Mouse (Mus musculus): ENCODE measurements around the gene Rpusd2.
"Not testable (repeated sequence)": the region's sequence is repeated elsewhere in the genome, so short reads cannot be mapped to it uniquely, and the experiment has no call there.

The Rpusd2 gene

DNA sequence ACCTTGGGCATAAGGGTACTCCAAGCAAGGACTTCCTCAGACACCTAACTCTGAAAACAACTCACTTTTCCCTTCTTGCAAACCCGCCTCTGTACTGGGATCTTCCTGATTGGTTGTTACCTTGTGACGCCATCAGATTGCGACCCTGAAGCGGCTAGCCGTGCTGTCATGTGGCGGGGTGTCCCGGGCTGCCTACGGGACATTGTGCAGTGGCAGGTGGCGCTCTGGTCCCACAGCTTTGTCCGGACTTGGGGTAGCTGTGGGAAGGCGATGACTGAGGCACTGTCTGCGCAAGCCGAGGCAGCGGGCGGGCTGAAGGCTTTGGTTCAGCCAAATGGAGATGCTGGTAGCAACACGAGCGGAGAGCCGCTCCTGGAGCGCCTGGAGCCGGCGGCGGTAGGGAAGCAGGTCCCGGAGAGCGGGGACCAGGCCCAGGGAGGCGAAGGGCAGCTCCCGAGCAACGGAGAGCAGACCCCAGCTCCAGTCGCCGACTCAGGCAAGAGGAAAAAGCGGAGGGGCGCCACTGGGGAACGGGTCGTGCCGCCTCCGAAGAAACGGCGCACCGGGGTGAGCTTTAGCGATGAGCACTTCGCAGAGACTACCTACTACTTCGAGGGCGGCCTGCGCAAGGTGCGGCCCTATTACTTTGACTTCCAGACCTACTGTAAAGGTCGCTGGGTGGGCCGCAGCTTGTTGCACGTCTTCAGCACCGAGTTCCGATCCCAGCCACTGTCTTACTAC lies at the start of gene Rpusd2:
Rpusd2 (plus strand) TSS at position 135 of the 741 bp plus-strand sequence.
- peak; percentile 96 for DNase-seq (ENCODE audit: extremely low spot score)

DNA sequence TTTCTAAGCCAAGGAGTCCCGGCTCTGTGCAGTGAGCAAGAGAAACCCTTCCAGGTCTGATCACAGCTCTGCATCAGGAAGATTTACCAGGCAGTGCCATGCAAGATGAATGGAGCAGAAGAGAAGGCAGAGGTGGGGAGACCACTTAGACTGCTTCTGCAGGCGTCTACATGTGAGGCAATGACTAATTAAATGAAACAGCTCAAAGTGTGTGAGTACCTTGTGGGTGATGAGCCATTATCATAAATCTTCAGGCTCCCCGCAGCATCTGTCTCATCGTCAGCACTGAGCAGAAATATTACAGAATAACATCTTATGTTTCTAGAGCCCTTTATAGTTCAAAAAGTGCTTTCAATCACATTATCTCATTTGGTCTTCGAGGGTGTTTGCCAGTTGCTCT lies 39.1 kb upstream of the Rpusd2 start:
- DNase-seq (ENCODE audit: extremely low spot score) = no peak

DNA sequence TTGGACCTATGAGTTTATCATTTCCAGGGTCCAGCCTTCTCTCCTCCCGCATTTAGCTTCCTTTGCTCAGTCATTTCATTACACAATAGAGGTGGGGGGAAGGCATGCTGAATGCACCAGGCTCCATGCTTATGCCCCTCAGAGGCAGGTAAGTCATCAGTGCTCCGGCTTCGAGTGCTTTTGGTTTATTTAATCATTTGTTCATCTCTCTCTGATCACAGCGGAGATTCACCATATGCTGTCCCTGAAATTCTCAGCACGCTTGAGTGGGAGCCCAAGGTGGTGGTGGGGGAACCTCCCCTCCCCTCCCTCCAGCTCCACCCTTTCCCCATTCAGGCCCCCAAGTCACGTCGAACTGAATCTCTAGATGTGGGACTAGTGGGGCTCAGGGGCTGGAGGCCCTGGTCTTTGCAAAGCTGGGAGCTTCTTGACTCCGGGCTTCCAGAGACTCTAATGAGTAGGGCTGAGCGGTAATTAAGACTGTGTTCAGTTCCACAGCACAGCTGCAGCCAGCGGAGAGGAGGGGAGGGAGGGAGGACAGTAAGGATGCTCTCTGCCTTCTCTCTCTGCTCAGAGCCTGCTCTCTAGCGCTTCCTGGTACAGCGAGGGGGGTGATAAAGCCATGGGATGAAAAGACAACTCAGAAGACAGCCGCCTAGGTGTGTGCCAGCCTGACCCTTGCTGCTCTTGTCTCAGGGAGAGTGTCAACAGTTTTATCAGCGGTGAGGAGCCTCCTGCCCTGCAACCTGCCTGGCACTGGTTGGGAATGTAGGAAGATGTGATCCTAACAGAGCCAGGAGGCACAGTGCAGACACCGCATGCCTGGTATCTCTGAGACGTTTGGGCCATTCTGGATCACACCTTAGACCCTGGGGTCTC lies 38.4 kb upstream of the Rpusd2 start:
- DNase-seq (ENCODE audit: extremely low spot score) = no peak

DNA sequence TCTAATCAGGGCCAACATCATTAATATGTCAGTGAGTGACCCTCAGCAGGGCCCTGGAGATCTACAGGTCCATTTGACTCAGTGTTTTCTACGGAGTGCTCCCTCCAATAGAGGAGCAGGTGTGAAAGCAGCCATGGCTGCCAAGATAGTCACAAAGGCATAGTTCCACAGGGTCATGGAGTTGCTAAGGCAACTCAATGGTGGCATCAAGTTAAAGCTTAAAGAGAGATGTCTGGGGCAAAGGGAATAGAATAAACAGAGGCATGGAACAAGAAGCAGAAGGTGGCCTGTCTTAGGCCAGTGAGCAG lies 37.8 kb upstream of the Rpusd2 start:
- no peak for DNase-seq (ENCODE audit: extremely low spot score)

DNA sequence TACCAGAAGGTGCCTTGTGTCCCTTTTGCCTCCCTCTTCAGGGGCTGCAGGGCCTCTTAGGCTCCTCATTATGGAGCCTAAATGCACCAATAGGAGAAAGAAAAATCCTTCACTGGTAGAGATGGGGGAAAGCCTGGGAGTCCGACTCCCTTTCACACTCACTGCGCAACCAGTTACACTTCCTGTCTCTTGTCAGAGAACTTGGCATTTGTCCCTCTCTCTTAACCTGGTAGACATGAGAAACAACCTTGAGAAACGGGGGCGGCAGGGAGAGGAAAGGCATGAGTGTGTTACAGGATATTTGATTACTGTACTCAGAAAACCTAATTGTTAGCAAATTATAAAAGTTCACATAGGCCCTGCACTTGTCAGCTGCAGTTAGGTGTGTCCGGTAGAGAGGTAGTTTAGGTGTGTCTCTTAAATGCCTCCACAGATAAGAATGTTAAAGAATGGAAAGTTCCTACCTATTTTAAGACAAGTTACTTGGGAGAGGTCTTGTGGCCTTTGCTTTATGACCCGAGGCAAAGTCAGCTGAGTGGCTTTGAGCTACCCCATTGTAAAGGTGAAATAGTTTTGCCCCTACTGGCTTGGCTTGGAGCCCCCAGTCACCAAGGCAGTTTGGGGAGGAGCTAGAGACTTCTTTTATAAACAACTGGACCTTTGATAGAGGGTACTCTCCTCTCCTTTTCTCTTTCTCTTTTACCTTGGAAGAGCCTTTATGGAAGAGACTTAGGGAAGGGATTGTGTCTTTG lies 36.3 kb upstream of the Rpusd2 start:
- no peak for DNase-seq (ENCODE audit: extremely low spot score)

DNA sequence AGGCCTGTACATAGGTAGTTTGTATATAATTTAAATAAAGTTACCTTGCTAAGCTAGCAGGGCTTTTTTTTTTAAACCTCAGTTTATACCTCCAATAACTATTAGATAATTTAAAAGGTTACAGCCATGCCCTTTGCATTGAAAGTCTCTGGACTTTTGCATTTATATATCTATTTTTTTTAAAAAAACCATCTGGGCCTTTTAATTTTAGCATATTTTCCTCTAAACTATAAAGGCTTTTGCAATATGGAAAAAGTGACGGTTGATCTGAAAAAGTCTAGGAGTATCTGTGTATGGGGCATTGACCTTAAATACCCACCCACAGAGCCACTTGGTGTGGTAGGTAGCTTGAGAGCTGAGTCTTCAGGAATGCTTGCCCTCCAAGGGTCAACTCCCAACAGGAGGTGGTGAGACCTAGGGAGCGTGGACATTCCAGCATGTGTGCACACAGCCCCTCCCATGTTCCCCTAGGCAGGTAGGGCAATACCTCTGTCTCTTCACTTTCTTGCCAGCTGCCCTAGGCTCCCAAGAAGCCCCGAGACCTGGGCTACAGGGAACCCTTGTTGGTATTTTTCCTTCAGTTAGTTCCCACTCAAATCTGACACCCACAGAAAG lies 35.5 kb upstream of the Rpusd2 start:
- DNase-seq (ENCODE audit: extremely low spot score) = no peak

DNA sequence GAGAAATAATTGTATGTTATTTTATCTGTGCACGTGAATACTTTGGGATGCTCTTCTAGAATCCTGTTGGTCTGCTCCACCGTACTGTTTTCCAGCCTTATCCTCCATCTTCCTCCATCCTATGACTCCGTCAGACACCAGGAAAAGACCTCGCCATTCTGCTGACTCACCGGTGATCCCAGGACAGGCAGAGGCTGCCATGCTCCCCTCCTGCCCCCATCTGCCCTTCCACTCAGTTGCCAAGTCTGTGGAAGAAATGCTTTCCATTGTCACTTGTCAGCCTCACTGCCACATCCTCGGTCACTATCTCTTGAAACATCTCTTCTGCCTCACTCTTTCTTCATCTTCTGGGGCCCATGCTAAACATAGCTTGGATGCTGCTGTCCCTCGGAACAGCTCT lies 27.7 kb upstream of the Rpusd2 start:
- no peak for DNase-seq (ENCODE audit: extremely low spot score)

DNA sequence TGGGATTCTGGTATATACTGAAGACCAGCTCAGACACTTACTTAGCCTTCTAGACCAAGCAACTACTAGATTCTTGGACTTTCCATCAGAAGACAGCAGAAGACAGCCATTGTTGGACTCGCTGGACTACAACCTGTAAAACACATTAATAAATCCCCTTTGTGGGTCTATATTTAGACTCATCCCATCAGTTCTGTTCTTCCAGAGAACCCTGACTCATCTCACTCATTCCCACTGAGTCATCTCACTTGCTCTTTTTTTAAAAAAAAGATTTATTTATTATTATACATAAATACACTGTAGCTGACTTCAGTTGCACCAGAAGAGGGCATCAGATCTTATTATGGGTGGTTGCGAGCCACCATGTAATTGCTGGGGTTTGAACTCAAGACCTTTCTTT lies 25.2 kb upstream of the Rpusd2 start:
- no peak for DNase-seq (ENCODE audit: extremely low spot score)

DNA sequence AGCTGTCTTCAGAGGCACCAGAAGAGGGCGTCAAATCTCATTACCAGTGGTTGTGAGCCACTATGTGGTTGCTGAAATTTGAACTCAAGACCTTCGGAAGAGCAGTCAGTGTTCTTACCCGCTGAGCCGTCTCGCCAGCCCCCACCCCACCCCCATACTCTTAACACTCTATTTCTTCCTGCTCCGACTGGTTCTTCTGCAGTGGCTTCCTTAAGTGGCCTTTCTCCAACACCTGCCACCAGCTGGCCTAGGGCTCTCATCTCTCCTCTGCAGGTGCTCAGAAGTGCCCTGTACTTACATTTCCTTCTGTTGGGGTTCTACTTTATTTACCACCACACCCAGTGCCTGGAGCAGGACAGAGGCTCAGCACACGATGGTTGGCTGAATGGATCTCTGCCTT lies 19.6 kb upstream of the Rpusd2 start:
- no peak for DNase-seq (ENCODE audit: extremely low spot score)

DNA sequence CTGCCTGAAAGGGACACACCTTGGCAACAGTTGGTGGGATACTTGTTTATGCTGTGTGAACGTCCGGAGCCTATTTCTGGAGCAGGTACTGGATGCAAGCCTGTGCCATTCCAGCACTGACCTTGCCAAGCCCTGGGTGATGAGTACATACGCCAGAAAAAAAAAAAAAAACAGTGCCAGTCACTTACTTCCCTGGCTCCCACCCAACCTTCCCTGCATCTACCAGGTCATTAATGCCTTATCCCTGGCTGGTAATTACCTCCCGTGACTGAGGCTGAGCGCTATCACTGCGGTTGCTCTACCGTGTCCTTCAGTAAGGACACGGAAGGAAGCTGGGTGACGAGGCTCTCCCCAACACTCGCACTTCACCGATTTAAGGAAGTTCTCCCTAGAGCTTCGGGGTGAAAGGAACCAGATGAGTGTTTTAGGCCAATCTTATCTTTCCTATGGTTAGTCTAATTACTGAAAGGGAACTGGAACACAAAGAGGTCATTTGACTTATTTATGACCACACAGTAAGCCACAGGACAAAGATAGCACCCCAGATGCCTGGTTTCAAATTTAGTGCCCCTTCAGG lies 18.9 kb upstream of the Rpusd2 start:
- no peak for DNase-seq (ENCODE audit: extremely low spot score)

DNA sequence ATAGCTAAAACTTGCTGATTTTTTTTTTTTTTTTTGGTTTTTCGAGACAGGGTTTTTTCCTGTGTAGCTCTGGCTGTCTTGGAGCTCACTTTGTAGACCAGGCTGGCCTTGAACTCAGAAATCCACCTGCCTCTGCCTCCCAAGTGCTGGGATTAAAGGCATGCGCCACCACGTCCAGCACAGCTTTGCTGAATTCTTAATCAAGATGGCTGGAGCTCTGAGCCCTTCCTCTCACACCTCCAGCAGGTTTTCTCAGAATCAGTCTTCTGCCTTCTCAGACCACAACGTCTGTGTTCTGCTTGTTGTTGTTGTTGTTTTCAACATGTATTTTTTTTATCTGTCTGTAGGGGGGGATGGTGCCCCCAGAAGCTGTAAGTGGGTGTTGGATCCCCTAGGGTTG lies 18.3 kb upstream of the Rpusd2 start:
- not testable (repeated sequence) for DNase-seq (ENCODE audit: extremely low spot score)

DNA sequence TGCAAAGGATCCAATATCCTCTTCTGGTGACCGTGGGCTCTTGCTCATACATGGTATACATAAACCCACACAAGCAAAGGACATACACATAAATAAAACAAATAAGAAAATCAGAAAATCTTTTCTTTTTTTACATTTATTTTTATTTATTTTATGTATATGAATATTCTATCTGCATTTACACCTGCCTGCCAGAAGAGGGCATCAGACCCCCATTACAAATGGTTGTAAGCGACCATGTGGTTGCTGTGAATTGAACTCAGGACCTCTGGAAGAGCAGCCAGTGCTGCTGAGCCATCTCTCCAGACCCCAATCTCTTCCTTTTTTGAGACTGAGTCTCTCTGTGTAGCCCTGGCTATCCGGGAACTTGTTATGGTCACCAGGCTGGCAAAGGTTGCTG lies 16.9 kb upstream of the Rpusd2 start:
- DNase-seq (ENCODE audit: extremely low spot score) = no peak

DNA sequence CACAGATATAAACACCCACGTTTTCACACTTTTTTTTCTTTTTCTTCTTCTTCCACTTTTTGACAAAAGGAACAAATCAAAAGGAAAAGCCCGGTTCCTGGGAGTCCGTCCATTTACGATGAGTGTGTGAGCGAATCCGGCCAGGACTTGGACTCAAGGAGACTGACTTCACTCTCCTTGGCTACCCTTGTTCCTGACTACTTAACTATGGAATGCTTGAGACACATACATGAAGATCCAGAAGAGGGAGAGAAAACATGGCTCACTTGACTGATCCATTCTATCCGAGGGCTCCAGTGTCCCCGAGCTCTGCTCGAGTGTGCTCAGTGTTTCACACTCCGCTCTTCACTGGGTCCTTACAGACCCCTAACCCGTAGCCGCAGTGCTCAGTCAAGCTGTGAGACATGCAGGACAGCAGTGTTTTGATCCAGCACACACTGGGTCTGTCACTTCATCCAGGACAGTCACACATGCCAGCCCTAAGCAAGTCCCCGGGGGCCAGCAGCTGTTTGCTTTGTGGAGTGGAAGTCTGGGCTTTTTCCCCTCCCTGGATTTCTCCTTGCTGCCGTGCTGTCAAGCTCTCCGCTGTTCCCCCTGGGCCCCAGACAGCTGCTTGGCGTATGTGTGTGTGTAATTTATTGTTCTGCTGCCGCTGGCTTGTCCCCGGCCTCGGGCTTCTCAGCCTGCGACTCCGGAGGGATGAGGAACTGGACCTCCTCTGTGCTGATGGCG lies 16.0 kb upstream of the Rpusd2 start:
- peak; percentile 47 for DNase-seq (ENCODE audit: extremely low spot score)

DNA sequence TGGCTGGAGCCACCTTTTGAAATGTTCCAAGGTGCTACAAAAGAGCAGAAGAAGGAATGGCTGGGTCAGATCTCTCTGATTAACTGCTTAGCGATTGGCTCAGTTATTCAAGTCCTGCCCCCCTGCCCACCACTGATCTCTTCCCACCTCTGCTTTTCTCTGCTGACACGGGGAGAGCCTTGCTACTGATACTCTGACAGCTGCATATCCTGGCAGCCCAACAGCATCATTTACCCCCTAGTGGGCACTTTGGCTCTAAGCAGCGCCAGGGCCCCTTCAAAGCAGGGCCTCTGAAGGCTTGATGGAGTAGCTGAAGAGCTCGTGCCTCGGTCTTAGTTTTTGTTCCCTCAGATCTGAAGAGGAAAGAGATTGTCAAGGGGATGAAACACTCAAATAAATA lies 15.5 kb upstream of the Rpusd2 start:
- DNase-seq (ENCODE audit: extremely low spot score) = peak; percentile 38

DNA sequence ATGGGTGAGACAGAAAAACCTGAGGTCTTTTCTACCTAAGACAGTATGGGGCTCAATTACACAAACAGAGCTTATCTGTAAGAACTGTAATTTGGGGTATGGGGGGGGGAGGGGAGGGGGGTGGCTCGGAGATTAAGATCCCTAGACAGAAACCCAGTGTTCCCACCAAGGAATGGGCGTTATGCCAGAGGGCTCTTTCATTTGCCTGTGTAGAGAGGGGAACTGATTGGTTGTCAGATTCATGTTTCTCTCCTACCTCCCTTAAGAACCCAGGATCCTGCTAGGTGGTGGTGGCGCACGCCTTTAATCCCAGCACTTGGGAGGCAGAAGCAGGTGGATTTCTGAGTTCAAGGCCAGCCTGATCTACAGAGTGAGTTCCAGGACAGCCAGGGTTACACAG lies 15.1 kb upstream of the Rpusd2 start:
- no peak for DNase-seq (ENCODE audit: extremely low spot score)

DNA sequence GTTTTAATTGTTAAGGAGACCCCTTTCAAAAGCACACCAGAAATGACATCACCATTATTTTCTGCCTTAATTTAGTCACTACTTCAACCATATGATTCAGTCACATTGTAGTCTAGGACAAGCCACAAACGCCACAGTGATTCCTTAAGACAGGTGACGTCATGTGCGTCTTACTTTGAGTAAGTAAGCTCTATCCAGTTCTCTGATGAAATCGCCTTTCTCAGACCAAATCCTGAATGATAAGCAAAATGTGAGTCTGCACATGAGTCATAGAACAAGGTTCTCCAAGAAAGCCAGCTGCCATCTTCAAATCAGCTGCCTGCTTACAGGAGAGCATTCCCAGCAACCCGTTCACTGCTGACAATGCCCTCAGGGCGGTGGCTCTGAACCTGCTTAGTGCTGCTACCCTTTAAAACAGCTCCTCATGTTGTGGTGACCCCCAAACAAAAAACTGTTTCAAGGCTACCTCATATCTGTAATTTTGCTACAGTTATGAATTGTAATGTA lies 11.4 kb upstream of the Rpusd2 start:
- no peak for DNase-seq (ENCODE audit: extremely low spot score)

DNA sequence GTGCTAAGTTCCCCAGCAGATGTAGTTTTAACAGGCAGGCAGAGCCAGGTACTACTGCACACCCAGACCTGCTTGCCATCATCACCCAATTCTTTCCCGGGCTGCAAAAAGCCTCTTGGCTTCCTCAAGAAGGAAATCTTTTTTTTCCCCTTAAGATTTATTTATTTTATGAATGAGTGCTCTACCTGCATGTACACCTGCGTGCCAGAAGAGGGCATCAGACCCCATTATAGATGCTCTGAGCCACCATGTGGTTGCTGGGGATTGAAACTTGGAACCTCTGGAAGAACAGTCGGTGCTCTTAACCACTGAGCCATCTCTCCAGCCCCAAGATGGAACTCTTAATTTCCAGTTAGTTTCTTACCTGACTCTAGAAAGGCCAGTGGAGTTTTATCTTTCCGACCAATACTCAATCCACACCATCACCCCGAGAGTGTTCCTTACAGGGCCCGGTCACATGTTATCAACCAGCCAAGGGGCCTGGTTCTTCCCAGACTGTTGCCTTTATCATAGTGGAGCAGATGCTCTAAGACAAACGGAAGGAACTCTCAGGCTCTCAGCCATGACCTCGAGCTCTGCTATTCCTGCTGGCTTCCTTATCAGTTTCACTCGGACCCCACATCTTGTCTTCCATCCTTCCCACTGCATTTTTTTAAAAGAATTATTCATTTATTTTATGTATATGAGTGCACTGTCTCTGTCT lies 9.9 kb upstream of the Rpusd2 start:
- no peak for DNase-seq (ENCODE audit: extremely low spot score)

DNA sequence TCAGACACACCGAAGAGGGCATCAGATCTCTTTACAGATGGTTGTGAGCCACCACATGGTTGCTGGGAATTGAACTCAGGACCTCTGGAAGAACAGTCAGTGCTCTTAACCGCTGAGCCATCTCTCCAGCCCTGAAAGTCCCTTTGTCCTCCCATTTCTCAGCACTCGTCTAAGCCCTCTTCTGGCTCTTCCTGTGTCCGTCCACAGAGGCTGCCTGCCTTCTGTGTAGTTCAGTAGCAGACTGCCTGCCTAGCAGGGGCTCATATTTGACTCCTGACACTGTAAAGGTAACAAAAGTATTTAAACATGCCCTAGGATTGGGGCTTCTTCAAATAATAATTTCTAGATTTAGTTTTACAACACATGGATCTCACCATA lies 9.4 kb upstream of the Rpusd2 start:
- DNase-seq (ENCODE audit: extremely low spot score) = no peak

DNA sequence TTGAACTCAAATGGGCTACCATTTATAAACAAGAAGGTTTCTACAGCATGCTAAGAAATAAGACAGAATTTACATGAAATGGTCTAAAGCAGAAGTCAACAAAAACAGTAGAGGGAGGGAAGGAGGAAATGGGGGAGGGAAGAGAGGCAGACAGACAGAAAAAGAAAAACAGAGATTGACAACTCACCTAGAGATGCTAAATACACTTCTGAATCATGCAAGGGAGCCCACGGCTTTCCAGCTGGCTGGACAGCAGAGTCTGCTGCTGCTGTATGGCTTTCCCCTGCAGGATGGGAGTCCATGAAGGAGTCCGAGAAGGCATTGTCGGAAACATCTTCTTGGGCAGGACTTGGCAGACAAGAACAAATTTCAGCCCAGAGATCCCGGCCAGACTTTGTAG lies 7.6 kb upstream of the Rpusd2 start:
- DNase-seq (ENCODE audit: extremely low spot score) = no peak

DNA sequence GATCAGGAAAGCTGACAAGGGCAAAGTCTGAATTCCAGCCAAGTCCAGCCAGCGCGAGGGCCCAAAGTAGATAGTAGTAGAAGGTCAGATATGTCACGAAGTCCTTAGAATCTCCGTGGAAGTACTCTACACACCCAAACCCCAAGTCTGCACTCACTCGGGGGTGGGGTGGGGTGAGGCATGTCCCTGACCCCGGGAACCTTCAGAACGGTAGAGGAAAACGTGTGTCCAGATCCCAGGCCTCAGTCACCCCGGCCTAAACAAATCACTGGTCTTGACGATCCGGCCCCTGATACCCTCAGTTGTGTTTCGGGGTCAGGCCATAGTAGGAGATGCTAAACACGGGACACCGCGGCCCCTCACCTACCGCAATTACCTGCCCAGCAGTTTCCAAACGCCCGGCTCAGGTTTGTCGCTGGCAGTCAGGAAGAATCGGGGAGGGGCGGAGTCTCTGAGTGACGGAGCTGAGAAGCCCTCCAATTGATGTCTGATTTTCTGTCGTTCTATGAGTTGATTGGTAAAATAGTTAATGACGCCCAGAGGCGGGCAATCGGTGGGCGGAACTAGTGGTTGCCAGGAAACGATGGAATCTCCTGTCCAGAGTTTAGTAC lies 5.5 kb upstream of the Rpusd2 start, which contains the start of gene Ccdc32:
Ccdc32 (minus strand) TSS at position 453 of the 611 bp plus-strand sequence.
- DNase-seq (ENCODE audit: extremely low spot score) = peak; percentile 94
